Mouse (Mus musculus): Measurements from ENCODE around the gene Gm9844.
"Not testable (repeated sequence)": the region's sequence is repeated elsewhere in the genome, so short reads cannot be mapped to it uniquely, and the experiment has no call there.

The Gm9844 gene

GRCm38 (mm10) chr7:24869532-24870165 is 7.6 kb downstream of the Gm9844 start, which contains the start of the genes Lypd4 and Dmrtc2:
TSS of gene Lypd4 (minus strand) at chr7:24869941.
TSS of gene Dmrtc2 (plus strand) at chr7:24870057.
- no peak for DNase-seq (ENCODE audit: extremely low spot score)

- no peak for DNase-seq (ENCODE audit: extremely low spot score)
Measured at GRCm38 (mm10) chr7:24877588-24877987, 15.6 kb downstream of the Gm9844 start.

GRCm38 (mm10) chr7:24879620-24880019 is 17.6 kb downstream of the Gm9844 start:
- no peak for DNase-seq (ENCODE audit: extremely low spot score)

- no peak for DNase-seq (ENCODE audit: extremely low spot score)
Measured at GRCm38 (mm10) chr7:24882416-24883199, 20.6 kb downstream of the Gm9844 start.

- peak; percentile 98 for DNase-seq (ENCODE audit: extremely low spot score)
Measured at GRCm38 (mm10) chr7:24883896-24884692, 22.1 kb downstream of the Gm9844 start, which contains the start of gene Rps19. TSS of gene Rps19 (plus strand) at chr7:24884371.

- DNase-seq (ENCODE audit: extremely low spot score): no peak
Measured at GRCm38 (mm10) chr7:24884693-24885291, 22.8 kb downstream of the Gm9844 start.

- no peak for DNase-seq (ENCODE audit: extremely low spot score)
Measured at GRCm38 (mm10) chr7:24885468-24886307, 23.7 kb downstream of the Gm9844 start.

GRCm38 (mm10) chr7:24886308-24886633 is 24.3 kb downstream of the Gm9844 start:
- no peak for DNase-seq (ENCODE audit: extremely low spot score)

- DNase-seq (ENCODE audit: extremely low spot score): no peak
Measured at GRCm38 (mm10) chr7:24887096-24887495, 25.1 kb downstream of the Gm9844 start.

GRCm38 (mm10) chr7:24889431-24890220 is 27.6 kb downstream of the Gm9844 start:
- DNase-seq (ENCODE audit: extremely low spot score): no peak

GRCm38 (mm10) chr7:24890281-24891216 is 28.5 kb downstream of the Gm9844 start:
- DNase-seq (ENCODE audit: extremely low spot score): peak; percentile 84

GRCm38 (mm10) chr7:24891241-24892124 is 29.5 kb downstream of the Gm9844 start:
- no peak for DNase-seq (ENCODE audit: extremely low spot score)

GRCm38 (mm10) chr7:24892125-24892583 is 30.1 kb downstream of the Gm9844 start:
- no peak for DNase-seq (ENCODE audit: extremely low spot score)

GRCm38 (mm10) chr7:24895749-24896148 is 33.7 kb downstream of the Gm9844 start:
- not testable (repeated sequence) for DNase-seq (ENCODE audit: extremely low spot score)

GRCm38 (mm10) chr7:24896269-24896668 is 34.3 kb downstream of the Gm9844 start:
- DNase-seq (ENCODE audit: extremely low spot score): no peak

- DNase-seq (ENCODE audit: extremely low spot score): no peak
Measured at GRCm38 (mm10) chr7:24897224-24897623, 35.2 kb downstream of the Gm9844 start, which contains the start of gene Cd79a. TSS of gene Cd79a (plus strand) at chr7:24897381.

- DNase-seq (ENCODE audit: extremely low spot score): no peak
Measured at GRCm38 (mm10) chr7:24897959-24898358, 35.9 kb downstream of the Gm9844 start.

GRCm38 (mm10) chr7:24901114-24901513 is 39.1 kb downstream of the Gm9844 start:
- no peak for DNase-seq (ENCODE audit: extremely low spot score)

Data from embryo, embryonic 9.5 days (tissue).